Mouse (Mus musculus): ENCODE results near the gene Coq4. TPM values are rescaled to one million over a fixed set of nuclear protein-coding genes. Genes with fewer than 3 reads are reported as not detected.
A peak's percentile ranks its signal among the peaks of the same experiment; 100 is the strongest.

The Coq4 gene
- polyA plus RNA-seq (2015; fragmentation: Nextera tagmentation; extraction: Ambion mirVana), result 44.0 and 48.6 TPM in 2 replicates

- Histone ChIP-seq H3K4me2 (ENCODE audit: low read length) (peak within 1 kb of the TSS; percentile 64), H3K9me3 (ENCODE audit: control insufficient read depth, low read length) (no peaks in the 10 kb centered on the region), H3K27me3 (replicated peaks; ENCODE audit: control insufficient read depth, insufficient read depth, low read length) (no peaks in the 10 kb centered on the region), H3K4me1 (ENCODE audit: control insufficient read depth, insufficient read depth, low read depth, low read length) (peaks cover 15% of the 10 kb centered on the region), H3K9ac (ENCODE audit: low read depth, low read length) (peak within 1 kb of the TSS; percentile 74), H3K4me3 (ENCODE audit: low read length) (peak within 1 kb of the TSS; percentile 57), H3K36me3 (ENCODE audit: control insufficient read depth, insufficient read depth, low read length) (peaks cover 28% of the 10 kb centered on the region), H3K27ac (ENCODE audit: low read depth, low read length) (peak within 1 kb of the TSS; percentile 60)
- ATAC-seq, result peak; percentile 86
- 2% methylated on average over 31 of the region's 31 CpGs for WGBS
These were observed at the start of gene Coq4 for GRCm38 (mm10) chr2:29787104-29787917. Gene Coq4, plus strand, starts transcription at chr2:29787493.

- Histone ChIP-seq H3K27me3 (replicated peaks; ENCODE audit: control insufficient read depth, insufficient read depth, low read length) (no peaks in the 10 kb centered on the region), H3K4me1 (ENCODE audit: control insufficient read depth, insufficient read depth, low read depth, low read length) (no peaks in the 10 kb centered on the region), H3K4me3 (ENCODE audit: low read length) (no peak overlapping the region), H3K4me2 (ENCODE audit: low read length) (no peak overlapping the region), H3K9me3 (ENCODE audit: control insufficient read depth, low read length) (no peaks in the 10 kb centered on the region), H3K36me3 (ENCODE audit: control insufficient read depth, insufficient read depth, low read length) (peaks cover 32% of the 10 kb centered on the region), H3K9ac (ENCODE audit: low read depth, low read length) (no peak overlapping the region), H3K27ac (ENCODE audit: low read depth, low read length) (no peak overlapping the region)
- no peak for ATAC-seq
- WGBS, result 69% methylated on average over 4 of the region's 4 CpGs
These were observed 48.5 kb upstream of the Coq4 start for GRCm38 (mm10) chr2:29738799-29739198.

GRCm38 (mm10) chr2:29739368-29739767, 47.9 kb upstream of the Coq4 start:
- no peak overlapping the region for H3K4me2 ChIP-seq (ENCODE audit: low read length)
- 76% methylated on average over 5 of the region's 5 CpGs for WGBS
- no peaks in the 10 kb centered on the region for H3K4me1 ChIP-seq (ENCODE audit: control insufficient read depth, insufficient read depth, low read depth, low read length)
- H3K27me3 ChIP-seq (replicated peaks; ENCODE audit: control insufficient read depth, insufficient read depth, low read length), result no peaks in the 10 kb centered on the region
- H3K9ac ChIP-seq (ENCODE audit: low read depth, low read length), result no peak overlapping the region
- no peak overlapping the region for H3K4me3 ChIP-seq (ENCODE audit: low read length)
- H3K27ac ChIP-seq (ENCODE audit: low read depth, low read length), result no peak overlapping the region
- H3K9me3 ChIP-seq (ENCODE audit: control insufficient read depth, low read length), result no peaks in the 10 kb centered on the region
- H3K36me3 ChIP-seq (ENCODE audit: control insufficient read depth, insufficient read depth, low read length), result peaks cover 30% of the 10 kb centered on the region
- ATAC-seq, result no peak

GRCm38 (mm10) chr2:29741207-29741606, 46.1 kb upstream of the Coq4 start:
- Histone ChIP-seq H3K27me3 (replicated peaks; ENCODE audit: control insufficient read depth, insufficient read depth, low read length) (peaks cover 1% of the 10 kb centered on the region), H3K4me3 (ENCODE audit: low read length) (no peak overlapping the region), H3K4me2 (ENCODE audit: low read length) (no peak overlapping the region), H3K36me3 (ENCODE audit: control insufficient read depth, insufficient read depth, low read length) (peaks cover 22% of the 10 kb centered on the region), H3K4me1 (ENCODE audit: control insufficient read depth, insufficient read depth, low read depth, low read length) (no peaks in the 10 kb centered on the region), H3K9ac (ENCODE audit: low read depth, low read length) (no peak overlapping the region), H3K9me3 (ENCODE audit: control insufficient read depth, low read length) (no peaks in the 10 kb centered on the region), H3K27ac (ENCODE audit: low read depth, low read length) (no peak overlapping the region)
- 90% methylated on average over 6 of the region's 6 CpGs for WGBS
- no peak for ATAC-seq

GRCm38 (mm10) chr2:29744256-29744655, 43.0 kb upstream of the Coq4 start:
- Histone ChIP-seq H3K9ac (ENCODE audit: low read depth, low read length) (no peak overlapping the region), H3K27ac (ENCODE audit: low read depth, low read length) (no peak overlapping the region), H3K4me1 (ENCODE audit: control insufficient read depth, insufficient read depth, low read depth, low read length) (peaks cover 4% of the 10 kb centered on the region; the same call in 1 of the 2 replicates), H3K36me3 (ENCODE audit: control insufficient read depth, insufficient read depth, low read length) (0 out of 2 replicates have a peak, but pooled peaks cover 2% of the 10 kb centered on the region), H3K9me3 (ENCODE audit: control insufficient read depth, low read length) (no peaks in the 10 kb centered on the region), H3K4me3 (ENCODE audit: low read length) (no peak overlapping the region), H3K27me3 (replicated peaks; ENCODE audit: control insufficient read depth, insufficient read depth, low read length) (peaks cover 7% of the 10 kb centered on the region), H3K4me2 (ENCODE audit: low read length) (no peak overlapping the region)
- WGBS, result 92% methylated on average over 6 of the region's 6 CpGs
- ATAC-seq, result no peak

GRCm38 (mm10) chr2:29747188-29747782, 40.0 kb upstream of the Coq4 start:
- WGBS, result 2% methylated on average over 50 of the region's 50 CpGs
- H3K27me3 ChIP-seq (replicated peaks; ENCODE audit: control insufficient read depth, insufficient read depth, low read length), result peaks cover 24% of the 10 kb centered on the region
- ATAC-seq, result peak; percentile 31; the same call in 1 of the 2 replicates

GRCm38 (mm10) chr2:29747852-29748251, 39.4 kb upstream of the Coq4 start:
- H3K4me1 ChIP-seq (ENCODE audit: control insufficient read depth, insufficient read depth, low read depth, low read length), result peaks cover 10% of the 10 kb centered on the region; the same call in 1 of the 2 replicates
- WGBS, result 63% methylated on average over 5 of the region's 5 CpGs
- H3K27me3 ChIP-seq (replicated peaks; ENCODE audit: control insufficient read depth, insufficient read depth, low read length), result peaks cover 27% of the 10 kb centered on the region
- no peak for ATAC-seq
- H3K4me2 ChIP-seq (ENCODE audit: low read length), result no peak overlapping the region; the same call in 1 of the 2 replicates
- H3K4me3 ChIP-seq (ENCODE audit: low read length), result no peak overlapping the region
- H3K9me3 ChIP-seq (ENCODE audit: control insufficient read depth, low read length), result no peaks in the 10 kb centered on the region
- no peak overlapping the region for H3K9ac ChIP-seq (ENCODE audit: low read depth, low read length)
- no peaks in the 10 kb centered on the region for H3K36me3 ChIP-seq (ENCODE audit: control insufficient read depth, insufficient read depth, low read length)
- no peak overlapping the region for H3K27ac ChIP-seq (ENCODE audit: low read depth, low read length)

More at GRCm38 (mm10) chr2:29747188-29747782, 40.0 kb upstream of the Coq4 start:
- Histone ChIP-seq H3K9me3 (ENCODE audit: control insufficient read depth, low read length) (no peaks in the 10 kb centered on the region), H3K9ac (ENCODE audit: low read depth, low read length) (peak overlapping the region; percentile 76), H3K36me3 (ENCODE audit: control insufficient read depth, insufficient read depth, low read length) (no peaks in the 10 kb centered on the region), H3K4me3 (ENCODE audit: low read length) (peak overlapping the region; percentile 45), H3K27ac (ENCODE audit: low read depth, low read length) (no peak overlapping the region), H3K4me1 (ENCODE audit: control insufficient read depth, insufficient read depth, low read depth, low read length) (peaks cover 10% of the 10 kb centered on the region; the same call in 1 of the 2 replicates), H3K4me2 (ENCODE audit: low read length) (peak overlapping the region; percentile 80)

- no peak overlapping the region for H3K4me2 ChIP-seq (ENCODE audit: low read length)
- ATAC-seq, result no peak
- H3K4me3 ChIP-seq (ENCODE audit: low read length), result no peak overlapping the region
- no peaks in the 10 kb centered on the region for H3K9me3 ChIP-seq (ENCODE audit: control insufficient read depth, low read length)
- 90% methylated on average over 4 of the region's 4 CpGs for WGBS
- no peak overlapping the region for H3K27ac ChIP-seq (ENCODE audit: low read depth, low read length)
- peaks cover 27% of the 10 kb centered on the region for H3K27me3 ChIP-seq (replicated peaks; ENCODE audit: control insufficient read depth, insufficient read depth, low read length)
- peaks cover 10% of the 10 kb centered on the region; the same call in 1 of the 2 replicates for H3K4me1 ChIP-seq (ENCODE audit: control insufficient read depth, insufficient read depth, low read depth, low read length)
- H3K9ac ChIP-seq (ENCODE audit: low read depth, low read length), result no peak overlapping the region
- H3K36me3 ChIP-seq (ENCODE audit: control insufficient read depth, insufficient read depth, low read length), result no peaks in the 10 kb centered on the region
These were observed 38.8 kb upstream of the Coq4 start for GRCm38 (mm10) chr2:29748499-29748898.

GRCm38 (mm10) chr2:29751497-29751896, 35.8 kb upstream of the Coq4 start, which contains the start of gene Gm13420:
Gene Gm13420, minus strand, starts transcription at chr2:29751685.
- H3K27me3 ChIP-seq (replicated peaks; ENCODE audit: control insufficient read depth, insufficient read depth, low read length), result peaks cover 24% of the 10 kb centered on the region
- peak within 1 kb of the TSS; percentile 41 for H3K4me2 ChIP-seq (ENCODE audit: low read length)
- no peaks in the 10 kb centered on the region for H3K36me3 ChIP-seq (ENCODE audit: control insufficient read depth, insufficient read depth, low read length)
- H3K9me3 ChIP-seq (ENCODE audit: control insufficient read depth, low read length), result no peaks in the 10 kb centered on the region
- WGBS, result 8% methylated on average over 28 of the region's 28 CpGs
- H3K4me1 ChIP-seq (ENCODE audit: control insufficient read depth, insufficient read depth, low read depth, low read length), result peaks cover 10% of the 10 kb centered on the region; the same call in 1 of the 2 replicates
- no peak within 1 kb of the TSS for H3K27ac ChIP-seq (ENCODE audit: low read depth, low read length)
- H3K4me3 ChIP-seq (ENCODE audit: low read length), result no peak within 1 kb of the TSS; the same call in 1 of the 2 replicates
- ATAC-seq, result no peak
- peak within 1 kb of the TSS; percentile 21; the same call in 1 of the 2 replicates for H3K9ac ChIP-seq (ENCODE audit: low read depth, low read length)
